Mouse (Mus musculus): ENCODE results near the gene Cd300lg.

DNA sequence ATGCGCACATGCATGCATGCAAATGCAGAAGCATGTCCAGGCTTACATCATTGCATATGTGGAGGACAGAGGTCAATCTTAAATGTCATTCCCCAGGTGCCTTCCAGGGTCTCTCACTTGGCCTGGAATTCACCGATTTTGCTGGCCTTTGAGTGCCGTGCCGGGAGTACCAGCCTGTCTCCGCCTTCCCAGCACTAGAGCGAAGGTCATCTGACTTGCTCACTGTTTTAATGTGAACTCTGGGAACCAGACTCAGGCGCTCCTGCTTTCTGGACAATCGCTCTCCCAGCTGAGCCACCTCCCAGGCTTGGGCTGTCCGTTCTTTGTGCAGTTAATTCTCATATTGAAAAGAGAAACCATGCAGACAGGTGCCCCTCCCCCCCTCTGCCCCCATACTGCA lies 35.0 kb upstream of the Cd300lg start:
- TF ChIP-seq TAL1 (IDR thresholded peaks at IDR 0.05; ENCODE audit: low read length), result no peak
- no peak for TF ChIP-seq GATA1 (IDR thresholded peaks at IDR 0.05; ENCODE audit: low read length)
